Mouse (Mus musculus) forebrain, postnatal 0 days (tissue): Measurements from ENCODE around the gene D7Ertd443e. TPM values are rescaled to one million over a fixed set of nuclear protein-coding genes. Genes with fewer than 3 reads are reported as not detected.
A peak's percentile ranks its signal among the peaks of the same experiment; 100 is the strongest.

ENCODE experiments used
- ATAC-seq: fragments of 200-750 bp; cut with Nextera tagmentation; 2 replicates; pipeline ENCODE4 v1.8.0; 2017; ENCODE audit warnings: mild to moderate bottlenecking, moderate library complexity
- DNase-seq: peaks from one replicate; pipeline ENCODE4 v3.0.0-alpha.2; 2015
- H3K27ac ChIP-seq: fragments of 300-500 bp; sonication (generic); 2 replicates; pipeline ENCODE4 v1.5.1; 2014; ENCODE audit warnings: low read depth, mild to moderate bottlenecking, antibody characterized with exemption, low read length, moderate library complexity, mixed read lengths
- H3K27me3 ChIP-seq: fragments of 300-500 bp; sonication (generic); 2 replicates; pipeline ENCODE4 v1.6.1; 2014; ENCODE audit warnings: mild to moderate bottlenecking, low read length, mixed read lengths; ENCODE audit not compliant: insufficient read depth
- H3K36me3 ChIP-seq: fragments of 300-500 bp; sonication (generic); 2 replicates; pipeline ENCODE4 v1.6.1; 2014; ENCODE audit warnings: mild to moderate bottlenecking, moderate library complexity; ENCODE audit not compliant: insufficient read depth
- H3K4me1 ChIP-seq: fragments of 300-500 bp; sonication (generic); 2 replicates; pipeline ENCODE4 v1.6.1; 2014; ENCODE audit warnings: antibody characterized with exemption; ENCODE audit not compliant: insufficient read depth
- H3K4me2 ChIP-seq: fragments of 300-500 bp; sonication (generic); 2 replicates; pipeline ENCODE4 v1.6.1; 2014; ENCODE audit warnings: low read depth, mild to moderate bottlenecking, moderate library complexity
- H3K4me3 ChIP-seq: fragments of 300-500 bp; sonication (generic); 2 replicates; pipeline ENCODE4 v1.5.1; 2014; ENCODE audit warnings: low read depth, low read length, mixed read lengths
- H3K9ac ChIP-seq: fragments of 300-500 bp; sonication (generic); 2 replicates; pipeline ENCODE4 v1.6.1; 2014; ENCODE audit warnings: mild to moderate bottlenecking
- H3K9me3 ChIP-seq: fragments of 300-500 bp; sonication (generic); 2 replicates; pipeline ENCODE4 v1.6.1; 2016; ENCODE audit warnings: low read length
- CTCF ChIP-seq: sonication (generic); IDR thresholded peaks from 2 replicates; pipeline ENCODE4 v1.5.1; 2016; ENCODE audit warnings: antibody characterized with exemption, control low read depth, low read depth
- WGBS: fragments of 180-500 bp; shearing (Covaris S2); extraction: QIAGEN DNeasy Blood & Tissue Kit; methylation state at CpG from one replicate; pipeline ENCODE4 v1.1.7; 2014; 5-methylcytosine and 5-hydroxymethylcytosine counted together
- polyA plus RNA-seq: library from polyadenylated mRNA; unstranded; fragments of >200 nt; fragmentation: Nextera tagmentation; extraction: Ambion mirVana; gene quantifications from 2 replicates; pipeline ENCODE4 v1.2.1, GENCODE M21; 2015
- total RNA-seq: library from RNA; depleted of rRNA; stranded (reverse); fragments of >200 nt; gene quantifications from 2 replicates; pipeline ENCODE4 v1.2.3, GENCODE M21; 2014; rRNA removed

Gene D7Ertd443e
- 1.6 TPM in 1 of 2 replicates, not detected in the other for total RNA-seq
- 0.15 and 0.23 TPM in 2 replicates for polyA plus RNA-seq

- Histone ChIP-seq H3K9me3 (no peaks in the 10 kb centered on the region), H3K4me3 (no peak within 1 kb of the TSS), H3K27ac (no peak within 1 kb of the TSS), H3K4me2 (no peak within 1 kb of the TSS), H3K9ac (no peak within 1 kb of the TSS), H3K4me1 (no peaks in the 10 kb centered on the region), H3K27me3 (no peaks in the 10 kb centered on the region), H3K36me3 (no peaks in the 10 kb centered on the region)
- no peak for DNase-seq
- no peak for TF ChIP-seq CTCF
- 93% methylated on average over 5 of the region's 5 CpGs for WGBS
- ATAC-seq, result no peak
Observed at GRCm38 (mm10) chr7:134385561-134385960, at the start of gene D7Ertd443e. TSS of gene D7Ertd443e (minus strand) at chr7:134385661.

GRCm38 (mm10) chr7:134431681-134432080 lies 46.2 kb upstream of the D7Ertd443e start:
- no peak for TF ChIP-seq CTCF
- no peak overlapping the region for H3K4me2 ChIP-seq
- H3K4me1 ChIP-seq, result no peaks in the 10 kb centered on the region
- no peak overlapping the region for H3K9ac ChIP-seq
- no peaks in the 10 kb centered on the region for H3K36me3 ChIP-seq
- no peaks in the 10 kb centered on the region for H3K27me3 ChIP-seq
- ATAC-seq, result no peak
- H3K4me3 ChIP-seq, result no peak overlapping the region
- DNase-seq, result no peak
- 87% methylated on average over 3 of the region's 3 CpGs for WGBS
- H3K9me3 ChIP-seq, result no peaks in the 10 kb centered on the region
- no peak overlapping the region for H3K27ac ChIP-seq

- 90% methylated on average over 2 of the region's 2 CpGs for WGBS
- no peak for TF ChIP-seq CTCF
Observed at GRCm38 (mm10) chr7:134428676-134429075, 43.2 kb upstream of the D7Ertd443e start.

GRCm38 (mm10) chr7:134415014-134415413 lies 29.6 kb upstream of the D7Ertd443e start:
- Histone ChIP-seq H3K27ac (no peak overlapping the region), H3K4me1 (0 out of 2 replicates have a peak, but pooled peaks cover 3% of the 10 kb centered on the region), H3K9me3 (no peaks in the 10 kb centered on the region), H3K36me3 (no peaks in the 10 kb centered on the region), H3K4me2 (no peak overlapping the region), H3K9ac (no peak overlapping the region), H3K27me3 (no peaks in the 10 kb centered on the region), H3K4me3 (no peak overlapping the region)
- WGBS, result 94% methylated on average over 9 of the region's 9 CpGs
- ATAC-seq, result no peak
- no peak for DNase-seq
- TF ChIP-seq CTCF, result peak; percentile 17; the same call in 1 of the 2 replicates

More at GRCm38 (mm10) chr7:134428676-134429075, 43.2 kb upstream of the D7Ertd443e start:
- Histone ChIP-seq H3K27ac (no peak overlapping the region), H3K4me2 (no peak overlapping the region), H3K9ac (no peak overlapping the region), H3K9me3 (no peaks in the 10 kb centered on the region), H3K27me3 (no peaks in the 10 kb centered on the region), H3K36me3 (no peaks in the 10 kb centered on the region), H3K4me1 (no peaks in the 10 kb centered on the region), H3K4me3 (no peak overlapping the region)
- ATAC-seq, result no peak
- no peak for DNase-seq

GRCm38 (mm10) chr7:134414005-134414690 lies 28.7 kb upstream of the D7Ertd443e start:
- Histone ChIP-seq H3K9me3 (no peaks in the 10 kb centered on the region), H3K4me3 (no peak overlapping the region), H3K9ac (no peak overlapping the region), H3K27ac (no peak overlapping the region), H3K4me1 (0 out of 2 replicates have a peak, but pooled peaks cover 3% of the 10 kb centered on the region), H3K27me3 (no peaks in the 10 kb centered on the region), H3K36me3 (no peaks in the 10 kb centered on the region), H3K4me2 (no peak overlapping the region)
- TF ChIP-seq CTCF, result peak; percentile 48
- 54% methylated on average over 14 of the region's 14 CpGs for WGBS
- ATAC-seq (no peak), DNase-seq (no peak)

GRCm38 (mm10) chr7:134408641-134409040 lies 23.2 kb upstream of the D7Ertd443e start:
- 0 out of 2 replicates have a peak, but pooled peaks cover 1% of the 10 kb centered on the region for H3K4me1 ChIP-seq
- H3K36me3 ChIP-seq, result no peaks in the 10 kb centered on the region
- DNase-seq, result peak; percentile 53
- H3K9ac ChIP-seq, result no peak overlapping the region
- H3K27ac ChIP-seq, result no peak overlapping the region
- H3K27me3 ChIP-seq, result no peaks in the 10 kb centered on the region
- peak; percentile 55 for ATAC-seq
- 55% methylated on average over 13 of the region's 13 CpGs for WGBS
- H3K4me3 ChIP-seq, result no peak overlapping the region
- no peak for TF ChIP-seq CTCF
- H3K4me2 ChIP-seq, result no peak overlapping the region
- no peaks in the 10 kb centered on the region for H3K9me3 ChIP-seq

GRCm38 (mm10) chr7:134400746-134401145 lies 15.3 kb upstream of the D7Ertd443e start:
- Histone ChIP-seq H3K27ac (no peak overlapping the region), H3K27me3 (no peaks in the 10 kb centered on the region), H3K36me3 (no peaks in the 10 kb centered on the region), H3K9me3 (no peaks in the 10 kb centered on the region), H3K9ac (no peak overlapping the region), H3K4me3 (no peak overlapping the region), H3K4me2 (no peak overlapping the region), H3K4me1 (no peaks in the 10 kb centered on the region)
- ATAC-seq, result no peak
- no peak for DNase-seq
- 46% methylated on average over 2 of the region's 2 CpGs for WGBS
- no peak for TF ChIP-seq CTCF
